Comparison of ENCODE assay signal across 15 mouse cellular contexts in genomic region chr7:141441460-141441859, GRCm38 (mm10). TPM values are rescaled to one million over a fixed set of nuclear protein-coding genes. Genes with fewer than 3 reads are reported as not detected.
A peak's percentile ranks its signal among the peaks of the same experiment; 100 is the strongest.
DNase-seq lines count a peak whose midpoint lies in the region; ATAC-seq and TF ChIP-seq lines count a peak whose summit lies in the region.
"Had no signal": no experiment of that assay in that cellular context is flagged by ENCODE, and none has a peak within 500 bp of the region (broad histone marks: within the 10 kb centered on the region; RNA-seq: fewer than 3 reads in every experiment).

No protein-coding gene starts in this region.

- no peak for ATAC-seq in forebrain, embryonic 11.5 days (replicated peaks; ENCODE audit: low FRiP score)
- no peak for ATAC-seq in forebrain, postnatal 0 days
- ATAC-seq in liver, embryonic 11.5 days (replicated peaks; ENCODE audit: low FRiP score) = no peak
- ATAC-seq in embryonic facial prominence, embryonic 14.5 days (ENCODE audit: low read depth) = no peak
- ATAC-seq in liver, embryonic 12.5 days = no peak
- ATAC-seq: CD4-positive, CD25-positive, alpha-beta regulatory T cell, adult 4 months; hindbrain, embryonic 16.5 days; Patski had no signal

- H3K36me3 ChIP-seq in forebrain, embryonic 11.5 days (ENCODE audit: control insufficient read depth, insufficient read depth, low read length) = peaks cover 2% of the 10 kb centered on the region; the same call in 1 of the 2 replicates
- peaks cover 6% of the 10 kb centered on the region for H3K36me3 ChIP-seq in forebrain, postnatal 0 days (ENCODE audit: insufficient read depth)
- H3K36me3 ChIP-seq in liver, embryonic 11.5 days (ENCODE audit: control insufficient read depth, insufficient read depth, low read length) = peaks cover 30% of the 10 kb centered on the region
- H3K36me3 ChIP-seq in embryonic facial prominence, embryonic 14.5 days (ENCODE audit: control insufficient read depth, insufficient read depth, low read length) = peaks cover 36% of the 10 kb centered on the region
- peaks cover 52% of the 10 kb centered on the region for H3K36me3 ChIP-seq in liver, embryonic 12.5 days

- no peaks in the 10 kb centered on the region; the same call in 1 of the 2 replicates for H3K27me3 ChIP-seq in forebrain, embryonic 11.5 days (ENCODE audit: control insufficient read depth, insufficient read depth, low read length)
- no peaks in the 10 kb centered on the region for H3K27me3 ChIP-seq in forebrain, postnatal 0 days (ENCODE audit: insufficient read depth, low read length)
- H3K27me3 ChIP-seq in liver, embryonic 11.5 days (replicated peaks; ENCODE audit: control insufficient read depth, insufficient read depth, low read length) = no peaks in the 10 kb centered on the region
- H3K27me3 ChIP-seq in embryonic facial prominence, embryonic 14.5 days (replicated peaks; ENCODE audit: control insufficient read depth, insufficient read depth, low read length) = no peaks in the 10 kb centered on the region
- H3K27me3 ChIP-seq in liver, embryonic 12.5 days (replicated peaks) = no peaks in the 10 kb centered on the region
- H3K27me3 ChIP-seq: Patski had no signal

- intact Hi-C loops in left cerebral cortex, postnatal 25 days (cut with DNase I) = no loop called here

- TF ChIP-seq CTCF in forebrain, postnatal 0 days (IDR thresholded peaks at IDR 0.05; ENCODE audit: low read depth) = no peak

- H3K4me3 ChIP-seq in forebrain, embryonic 11.5 days (ENCODE audit: low read depth, low read length) = no peak overlapping the region
- no peak overlapping the region for H3K4me3 ChIP-seq in forebrain, postnatal 0 days (ENCODE audit: low read depth, low read length)
- H3K4me3 ChIP-seq in liver, embryonic 11.5 days (ENCODE audit: low read depth, low read length) = 0 out of 2 replicates have a peak overlapping the region, but pooled peaks have one; percentile 65
- H3K4me3 ChIP-seq in embryonic facial prominence, embryonic 14.5 days (ENCODE audit: low read depth, low read length) = no peak overlapping the region
- peak overlapping the region; percentile 68; the same call in 1 of the 2 replicates for H3K4me3 ChIP-seq in liver, embryonic 12.5 days

- H3K4me1 ChIP-seq in forebrain, embryonic 11.5 days (replicated peaks; ENCODE audit: control insufficient read depth, insufficient read depth, low read length) = peaks cover 21% of the 10 kb centered on the region
- peaks cover 12% of the 10 kb centered on the region for H3K4me1 ChIP-seq in forebrain, postnatal 0 days (ENCODE audit: insufficient read depth)
- H3K4me1 ChIP-seq in liver, embryonic 11.5 days (replicated peaks; ENCODE audit: control insufficient read depth, insufficient read depth, low read length) = peaks cover 23% of the 10 kb centered on the region
- peaks cover 22% of the 10 kb centered on the region for H3K4me1 ChIP-seq in embryonic facial prominence, embryonic 14.5 days (ENCODE audit: control insufficient read depth, insufficient read depth, low read length)
- peaks cover 70% of the 10 kb centered on the region for H3K4me1 ChIP-seq in liver, embryonic 12.5 days

- H3K4me2 ChIP-seq in forebrain, embryonic 11.5 days (ENCODE audit: low read depth, low read length, severe bottlenecking) = no peak overlapping the region
- no peak overlapping the region for H3K4me2 ChIP-seq in forebrain, postnatal 0 days (ENCODE audit: low read depth)
- peak overlapping the region; percentile 90 for H3K4me2 ChIP-seq in liver, embryonic 11.5 days
- no peak overlapping the region for H3K4me2 ChIP-seq in embryonic facial prominence, embryonic 14.5 days (ENCODE audit: low read depth, low read length)
- H3K4me2 ChIP-seq in liver, embryonic 12.5 days = peak overlapping the region; percentile 90

- no peak overlapping the region; the same call in 1 of the 2 replicates for H3K9ac ChIP-seq in forebrain, embryonic 11.5 days (ENCODE audit: low read length)
- H3K9ac ChIP-seq in forebrain, postnatal 0 days = no peak overlapping the region
- no peak overlapping the region for H3K9ac ChIP-seq in liver, embryonic 11.5 days (ENCODE audit: low read depth, low read length)
- 0 out of 2 replicates have a peak overlapping the region, but pooled peaks have one; percentile 45 for H3K9ac ChIP-seq in embryonic facial prominence, embryonic 14.5 days (ENCODE audit: low read depth, low read length)
- H3K9ac ChIP-seq in liver, embryonic 12.5 days = peak overlapping the region; percentile 83; the same call in 1 of the 2 replicates

- no peak overlapping the region for H3K27ac ChIP-seq in forebrain, embryonic 11.5 days (ENCODE audit: low read depth, low read length)
- H3K27ac ChIP-seq in forebrain, postnatal 0 days (ENCODE audit: low read depth, low read length) = no peak overlapping the region
- H3K27ac ChIP-seq in liver, embryonic 11.5 days (ENCODE audit: low read depth, low read length) = no peak overlapping the region
- H3K27ac ChIP-seq in embryonic facial prominence, embryonic 14.5 days (replicated peaks; ENCODE audit: low read depth, low read length) = no peak overlapping the region
- H3K27ac ChIP-seq in liver, embryonic 12.5 days = no peak overlapping the region
- H3K27ac ChIP-seq: kidney, postnatal 0 days had no signal

- 96% methylated on average over 9 of the region's 9 CpGs for WGBS in forebrain, embryonic 11.5 days
- 93% methylated on average over 9 of the region's 9 CpGs for whole genome bisulfite sequencing in forebrain, postnatal 0 days
- WGBS in liver, embryonic 11.5 days = 93% methylated on average over 9 of the region's 9 CpGs
- 88% methylated on average over 9 of the region's 9 CpGs for WGBS in embryonic facial prominence, embryonic 14.5 days
- 93% methylated on average over 9 of the region's 9 CpGs for WGBS in liver, embryonic 12.5 days (ENCODE audit: insufficient replicate concordance)

- H3K9me3 ChIP-seq in forebrain, embryonic 11.5 days (ENCODE audit: control insufficient read depth, low read length) = no peaks in the 10 kb centered on the region
- H3K9me3 ChIP-seq in forebrain, postnatal 0 days (ENCODE audit: low read length) = no peaks in the 10 kb centered on the region
- no peaks in the 10 kb centered on the region for H3K9me3 ChIP-seq in liver, embryonic 11.5 days (ENCODE audit: control insufficient read depth, low read length)
- H3K9me3 ChIP-seq in embryonic facial prominence, embryonic 14.5 days (ENCODE audit: control insufficient read depth, low read length) = no peaks in the 10 kb centered on the region
- H3K9me3 ChIP-seq in liver, embryonic 12.5 days (replicated peaks) = no peaks in the 10 kb centered on the region

- peak; percentile 51 for DNase-seq in forebrain, embryonic 11.5 days (ENCODE audit: low spot score)
- no peak for DNase-seq in forebrain, postnatal 0 days
- no peak for DNase-seq in liver, embryonic 11.5 days (ENCODE audit: low spot score)
- DNase-seq in liver = no peak
- DNase-seq in embryonic facial prominence, embryonic 14.5 days (ENCODE audit: low spot score) = no peak
- no peak for DNase-seq in left cerebral cortex, postnatal 25 days (ENCODE audit: low spot score in 2 of 2)
- DNase-seq: embryo, embryonic 11 days; right cerebral cortex, adult 18-20 months; thymus, postnatal 14 days had no signal

RNA-seq across cellular contexts. Expression of gene Pidd1, which starts 2.4 kb away (rescaled TPM):
- polyA plus RNA-seq in forebrain, embryonic 11.5 days (2014; fragmentation: Nextera tagmentation; extraction: Ambion mirVana) = 22.3 TPM in 2 replicates
- total RNA-seq in forebrain, postnatal 0 days (2014; rRNA removed) = 2.0 and 2.2 TPM in 2 replicates
- polyA plus RNA-seq in forebrain, postnatal 0 days (2015; fragmentation: Nextera tagmentation; extraction: Ambion mirVana) = 2.3 and 2.4 TPM in 2 replicates
- polyA plus RNA-seq in liver, embryonic 11.5 days (2014; fragmentation: Nextera tagmentation; extraction: Ambion mirVana) = 22.5 and 22.7 TPM in 2 replicates
- 7.1 and 7.4 TPM in 2 replicates for polyA plus RNA-seq in embryonic facial prominence, embryonic 14.5 days (2014; fragmentation: Nextera tagmentation; extraction: Ambion mirVana)
- 17.3 and 17.7 TPM in 2 replicates for polyA plus RNA-seq in liver, embryonic 12.5 days (2016; fragmentation: Nextera tagmentation; extraction: Ambion mirVana)
- under 1 TPM; 0.64 to 0.96 TPM for total RNA-seq in left cerebral cortex, postnatal 25 days (2021)

RNA-seq across cellular contexts. Expression of gene Slc25a22, which starts 3.8 kb away (rescaled TPM):
- polyA plus RNA-seq in forebrain, embryonic 11.5 days (2014; fragmentation: Nextera tagmentation; extraction: Ambion mirVana) = 43.2 and 46.0 TPM in 2 replicates
- total RNA-seq in forebrain, postnatal 0 days (2014; rRNA removed) = 115 and 141 TPM in 2 replicates
- 106 and 132 TPM in 2 replicates for polyA plus RNA-seq in forebrain, postnatal 0 days (2015; fragmentation: Nextera tagmentation; extraction: Ambion mirVana)
- polyA plus RNA-seq in liver, embryonic 11.5 days (2014; fragmentation: Nextera tagmentation; extraction: Ambion mirVana) = 36.9 and 39.4 TPM in 2 replicates
- polyA plus RNA-seq in embryonic facial prominence, embryonic 14.5 days (2014; fragmentation: Nextera tagmentation; extraction: Ambion mirVana) = 29.1 and 30.7 TPM in 2 replicates
- polyA plus RNA-seq in liver, embryonic 12.5 days (2016; fragmentation: Nextera tagmentation; extraction: Ambion mirVana) = 26.0 and 27.1 TPM in 2 replicates
- total RNA-seq in left cerebral cortex, postnatal 25 days (2021) = 100 to 1,000 TPM; 292 to 311 TPM

RNA-seq across cellular contexts. Expression of gene Rplp2, which starts 5.7 kb away (rescaled TPM):
- 935 and 968 TPM in 2 replicates for polyA plus RNA-seq in forebrain, embryonic 11.5 days (2014; fragmentation: Nextera tagmentation; extraction: Ambion mirVana)
- 312 and 427 TPM in 2 replicates for total RNA-seq in forebrain, postnatal 0 days (2014; rRNA removed)
- 868 and 1,034 TPM in 2 replicates for polyA plus RNA-seq in forebrain, postnatal 0 days (2015; fragmentation: Nextera tagmentation; extraction: Ambion mirVana)
- polyA plus RNA-seq in liver, embryonic 11.5 days (2014; fragmentation: Nextera tagmentation; extraction: Ambion mirVana) = 1,652 and 1,836 TPM in 2 replicates
- 1,283 and 1,386 TPM in 2 replicates for polyA plus RNA-seq in embryonic facial prominence, embryonic 14.5 days (2014; fragmentation: Nextera tagmentation; extraction: Ambion mirVana)
- polyA plus RNA-seq in liver, embryonic 12.5 days (2016; fragmentation: Nextera tagmentation; extraction: Ambion mirVana) = 1,288 and 1,344 TPM in 2 replicates
- 100 to 1,000 TPM; 488 to 498 TPM for total RNA-seq in left cerebral cortex, postnatal 25 days (2021)

RNA-seq across cellular contexts. Expression of gene Cend1, which starts 12.2 kb away (rescaled TPM):
- polyA plus RNA-seq in forebrain, embryonic 11.5 days (2014; fragmentation: Nextera tagmentation; extraction: Ambion mirVana) = 4.1 and 5.4 TPM in 2 replicates
- 83.3 and 94.7 TPM in 2 replicates for total RNA-seq in forebrain, postnatal 0 days (2014; rRNA removed)
- polyA plus RNA-seq in forebrain, postnatal 0 days (2015; fragmentation: Nextera tagmentation; extraction: Ambion mirVana) = 111 and 125 TPM in 2 replicates
- 0.16 and 0.27 TPM in 2 replicates for polyA plus RNA-seq in liver, embryonic 11.5 days (2014; fragmentation: Nextera tagmentation; extraction: Ambion mirVana)
- 2.8 and 4.5 TPM in 2 replicates for polyA plus RNA-seq in embryonic facial prominence, embryonic 14.5 days (2014; fragmentation: Nextera tagmentation; extraction: Ambion mirVana)
- 0.10 and 0.16 TPM in 2 replicates for polyA plus RNA-seq in liver, embryonic 12.5 days (2016; fragmentation: Nextera tagmentation; extraction: Ambion mirVana)
- total RNA-seq in left cerebral cortex, postnatal 25 days (2021) = 100 to 1,000 TPM; 288 to 314 TPM
- total RNA-seq: megakaryocyte-erythroid progenitor cell, adult 5-6 weeks had no signal
- polyA plus RNA-seq: CD4-positive, CD25-positive, alpha-beta regulatory T cell, adult 4 months had no signal

RNA-seq across cellular contexts. Expression of gene Pnpla2, which starts 13.5 kb away (rescaled TPM):
- polyA plus RNA-seq in forebrain, embryonic 11.5 days (2014; fragmentation: Nextera tagmentation; extraction: Ambion mirVana) = 16.9 and 17.9 TPM in 2 replicates
- total RNA-seq in forebrain, postnatal 0 days (2014; rRNA removed) = 6.2 and 7.7 TPM in 2 replicates
- polyA plus RNA-seq in forebrain, postnatal 0 days (2015; fragmentation: Nextera tagmentation; extraction: Ambion mirVana) = 18.3 and 22.4 TPM in 2 replicates
- 23.4 and 23.7 TPM in 2 replicates for polyA plus RNA-seq in liver, embryonic 11.5 days (2014; fragmentation: Nextera tagmentation; extraction: Ambion mirVana)
- polyA plus RNA-seq in embryonic facial prominence, embryonic 14.5 days (2014; fragmentation: Nextera tagmentation; extraction: Ambion mirVana) = 16.9 and 20.4 TPM in 2 replicates
- 16.6 and 17.8 TPM in 2 replicates for polyA plus RNA-seq in liver, embryonic 12.5 days (2016; fragmentation: Nextera tagmentation; extraction: Ambion mirVana)
- total RNA-seq in left cerebral cortex, postnatal 25 days (2021) = 10 to 100 TPM; 21.4 to 28.6 TPM

Comparison
In these comparisons a context has a peak if more than half of its experiments do, and no peak if none do; other contexts are left out.
1. H3K9ac ChIP-seq: peak in embryonic facial prominence, embryonic 14.5 days (single experiment) and liver, embryonic 12.5 days (single experiment); none in forebrain, embryonic 11.5 days (single experiment), forebrain, postnatal 0 days (single experiment) and liver, embryonic 11.5 days (single experiment).
2. H3K4me2 ChIP-seq: peak in liver, embryonic 11.5 days (single experiment) and liver, embryonic 12.5 days (single experiment); none in forebrain, embryonic 11.5 days (single experiment), forebrain, postnatal 0 days (single experiment) and embryonic facial prominence, embryonic 14.5 days (single experiment).
3. H3K4me3 ChIP-seq: peak in liver, embryonic 11.5 days (single experiment) and liver, embryonic 12.5 days (single experiment); none in forebrain, embryonic 11.5 days (single experiment), forebrain, postnatal 0 days (single experiment) and embryonic facial prominence, embryonic 14.5 days (single experiment).